Mouse (Mus musculus): ENCODE measurements around the gene Pcyt1a. TPM values are rescaled to one million over a fixed set of nuclear protein-coding genes. Genes with fewer than 3 reads are reported as not detected.

Pcyt1a gene
- polyA plus RNA-seq, 2 experiments: 23.4 to 45.9 TPM

DNA sequence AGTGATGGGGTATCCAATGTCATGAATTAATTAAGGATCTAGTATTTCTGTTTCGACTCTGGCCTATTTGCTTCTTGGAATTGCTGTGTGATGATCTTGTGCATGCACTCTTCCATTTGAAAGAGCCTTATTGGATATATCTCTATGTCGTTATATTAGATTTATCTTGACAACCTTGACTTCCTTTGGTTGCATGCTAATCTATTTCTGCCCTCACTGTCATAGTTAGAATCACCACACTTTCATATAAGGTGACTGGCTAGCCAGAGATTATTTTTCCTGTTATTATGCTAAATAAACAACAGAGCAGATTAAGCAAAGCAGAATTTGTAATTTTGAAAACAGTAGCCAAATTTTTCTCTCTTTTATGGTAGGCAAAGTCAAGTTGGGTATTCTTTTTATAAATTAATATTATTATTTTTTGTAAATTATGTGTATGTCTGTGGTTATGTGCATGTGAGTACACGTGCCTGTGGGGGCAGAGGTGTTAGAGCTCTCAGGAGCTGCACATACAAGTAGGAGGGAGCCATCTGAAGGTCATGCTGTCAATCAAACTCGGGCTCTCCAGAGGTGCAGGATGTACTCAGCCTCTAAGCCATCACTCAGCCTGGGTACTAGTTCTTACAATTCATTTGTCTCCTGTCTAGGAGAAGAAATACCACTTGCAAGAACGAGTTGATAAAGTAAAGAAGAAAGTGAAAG, 38.8 kb downstream of the Pcyt1a start:
- no peak overlapping the region for H3K4me3 ChIP-seq (replicated peaks; ENCODE audit: low read length)
- TF ChIP-seq POLR2A (IDR thresholded peaks at IDR 0.05; ENCODE audit: borderline replicate concordance, extremely low read depth, insufficient read depth, insufficient read length): no peak
- no peak overlapping the region for H3K4me2 ChIP-seq (replicated peaks; ENCODE audit: low read depth, low read length, severe bottlenecking)
- no peaks in the 10 kb centered on the region for H3K4me1 ChIP-seq (ENCODE audit: control insufficient read depth, insufficient read depth, low read length)
- ATAC-seq (ENCODE audit: low FRiP score, low read depth) (no peak), DNase-seq (ENCODE audit: low spot score) (no peak)
- WGBS: 85% methylated on average over 5 of the region's 5 CpGs
- H3K9me3 ChIP-seq (ENCODE audit: control insufficient read depth, low read length): no peaks in the 10 kb centered on the region
- no peaks in the 10 kb centered on the region for H3K27me3 ChIP-seq (ENCODE audit: control insufficient read depth, insufficient read depth, low read length)
- H3K36me3 ChIP-seq (ENCODE audit: control insufficient read depth, insufficient read depth, low read length): peaks cover 50% of the 10 kb centered on the region
- H3K9ac ChIP-seq (ENCODE audit: low read depth, low read length, severe bottlenecking): no peak overlapping the region
- no peak overlapping the region for H3K27ac ChIP-seq (replicated peaks; ENCODE audit: low read depth, low read length)

DNA sequence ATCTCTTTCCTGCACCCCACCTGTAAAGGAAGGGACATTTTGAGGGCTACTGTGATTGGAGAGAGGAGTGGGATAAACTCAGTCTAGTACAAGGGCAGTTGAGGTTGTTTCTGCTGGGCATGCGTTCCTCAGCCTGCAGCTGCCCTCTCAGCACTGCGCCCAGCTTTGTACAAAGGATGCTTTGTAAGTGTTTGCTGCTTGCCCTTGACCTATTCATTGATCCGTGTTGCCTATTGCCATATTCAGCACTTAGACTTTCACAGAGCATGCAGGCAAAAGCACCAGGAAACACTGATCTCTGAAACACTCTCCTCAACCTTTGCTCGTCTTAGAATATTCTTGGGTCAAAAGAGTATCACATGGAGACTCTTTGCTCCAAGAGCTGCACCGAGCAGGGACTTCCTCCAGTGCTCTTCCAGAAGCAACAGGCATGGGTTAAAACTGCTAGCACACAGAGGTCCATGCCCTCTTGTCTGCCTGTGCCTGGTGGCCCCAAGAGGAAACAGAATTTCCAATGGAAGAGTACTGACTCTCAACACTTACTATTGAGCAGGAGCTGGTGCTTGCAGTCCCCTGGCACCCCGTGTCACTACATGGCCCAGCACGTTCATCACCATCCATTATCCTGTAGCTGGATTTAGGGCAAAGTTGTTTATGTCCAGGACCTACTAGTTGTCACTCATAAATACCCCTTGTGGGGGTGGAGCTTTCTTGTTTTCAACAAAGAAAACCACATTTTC, 41.7 kb downstream of the Pcyt1a start:
- Histone ChIP-seq H3K27ac (replicated peaks; ENCODE audit: low read depth, low read length) (no peak overlapping the region), H3K4me3 (replicated peaks; ENCODE audit: low read length) (no peak overlapping the region), H3K36me3 (ENCODE audit: control insufficient read depth, insufficient read depth, low read length) (peaks cover 36% of the 10 kb centered on the region), H3K4me1 (ENCODE audit: control insufficient read depth, insufficient read depth, low read length) (no peaks in the 10 kb centered on the region), H3K9ac (ENCODE audit: low read depth, low read length, severe bottlenecking) (no peak overlapping the region), H3K4me2 (replicated peaks; ENCODE audit: low read depth, low read length, severe bottlenecking) (no peak overlapping the region), H3K27me3 (ENCODE audit: control insufficient read depth, insufficient read depth, low read length) (no peaks in the 10 kb centered on the region), H3K9me3 (ENCODE audit: control insufficient read depth, low read length) (no peaks in the 10 kb centered on the region)
- TF ChIP-seq POLR2A (IDR thresholded peaks at IDR 0.05; ENCODE audit: borderline replicate concordance, extremely low read depth, insufficient read depth, insufficient read length): no peak
- 93% methylated on average over 7 of the region's 7 CpGs for WGBS
- ATAC-seq (ENCODE audit: low FRiP score, low read depth) (no peak), DNase-seq (ENCODE audit: low spot score) (no peak)

DNA sequence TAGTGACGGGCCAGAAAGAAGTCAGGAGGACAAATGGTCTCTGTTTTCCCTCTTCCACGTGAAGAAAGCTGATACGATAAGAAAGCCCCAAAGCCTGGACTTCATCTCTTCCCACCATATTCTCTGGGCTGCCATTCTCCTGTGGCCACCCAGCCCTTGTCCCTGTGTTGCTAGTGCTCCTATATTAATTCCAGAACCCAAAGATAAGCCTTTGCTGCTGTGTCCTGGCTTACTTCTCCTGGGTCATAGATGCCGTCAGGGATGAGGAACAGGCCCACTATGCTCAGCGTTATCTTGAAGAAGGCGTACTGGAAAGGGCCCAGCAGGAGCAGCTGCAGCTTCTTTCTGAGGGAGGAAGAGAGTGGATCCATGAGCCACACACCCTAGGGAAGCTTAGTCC, 46.6 kb downstream of the Pcyt1a start:
- Histone ChIP-seq H3K9me3 (ENCODE audit: control insufficient read depth, low read length) (no peaks in the 10 kb centered on the region), H3K9ac (ENCODE audit: low read depth, low read length, severe bottlenecking) (no peak overlapping the region), H3K36me3 (ENCODE audit: control insufficient read depth, insufficient read depth, low read length) (no peaks in the 10 kb centered on the region), H3K27ac (replicated peaks; ENCODE audit: low read depth, low read length) (no peak overlapping the region), H3K4me3 (replicated peaks; ENCODE audit: low read length) (no peak overlapping the region), H3K4me1 (ENCODE audit: control insufficient read depth, insufficient read depth, low read length) (no peaks in the 10 kb centered on the region), H3K27me3 (ENCODE audit: control insufficient read depth, insufficient read depth, low read length) (no peaks in the 10 kb centered on the region), H3K4me2 (replicated peaks; ENCODE audit: low read depth, low read length, severe bottlenecking) (no peak overlapping the region)
- WGBS: 81% methylated on average over 6 of the region's 6 CpGs
- DNase-seq (ENCODE audit: low spot score): no peak
- TF ChIP-seq POLR2A (IDR thresholded peaks at IDR 0.05; ENCODE audit: borderline replicate concordance, extremely low read depth, insufficient read depth, insufficient read length): no peak
- no peak for ATAC-seq (ENCODE audit: low FRiP score, low read depth)

DNA sequence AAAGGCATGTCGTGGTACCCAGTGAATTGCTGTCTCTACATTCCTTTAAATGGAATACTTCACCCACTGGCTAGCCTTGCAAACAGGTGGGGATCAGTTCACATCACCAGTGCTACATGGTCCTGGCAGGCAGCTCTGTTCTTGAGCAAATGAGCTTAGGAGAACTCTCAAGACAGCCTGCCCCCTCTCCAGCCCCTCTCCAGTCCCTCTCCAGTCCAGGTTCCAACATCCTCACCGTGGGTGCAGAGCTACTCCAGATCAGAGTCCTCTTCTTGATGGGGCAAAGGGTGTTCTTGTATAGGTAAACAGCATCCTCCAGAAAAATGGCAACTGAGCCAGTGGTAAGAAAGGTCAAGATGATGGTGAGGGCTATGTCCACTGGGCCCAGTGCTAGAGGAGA, 48.7 kb downstream of the Pcyt1a start:
- ATAC-seq (ENCODE audit: low FRiP score, low read depth): no peak
- Histone ChIP-seq H3K4me1 (ENCODE audit: control insufficient read depth, insufficient read depth, low read length) (no peaks in the 10 kb centered on the region), H3K27me3 (ENCODE audit: control insufficient read depth, insufficient read depth, low read length) (no peaks in the 10 kb centered on the region), H3K9me3 (ENCODE audit: control insufficient read depth, low read length) (no peaks in the 10 kb centered on the region), H3K9ac (ENCODE audit: low read depth, low read length, severe bottlenecking) (no peak overlapping the region), H3K27ac (replicated peaks; ENCODE audit: low read depth, low read length) (no peak overlapping the region), H3K36me3 (ENCODE audit: control insufficient read depth, insufficient read depth, low read length) (no peaks in the 10 kb centered on the region), H3K4me3 (replicated peaks; ENCODE audit: low read length) (no peak overlapping the region), H3K4me2 (replicated peaks; ENCODE audit: low read depth, low read length, severe bottlenecking) (no peak overlapping the region)
- TF ChIP-seq POLR2A (IDR thresholded peaks at IDR 0.05; ENCODE audit: borderline replicate concordance, extremely low read depth, insufficient read depth, insufficient read length): no peak
- no peak for DNase-seq (ENCODE audit: low spot score)
- 81% methylated on average over 2 of the region's 2 CpGs for whole genome bisulfite sequencing

DNA sequence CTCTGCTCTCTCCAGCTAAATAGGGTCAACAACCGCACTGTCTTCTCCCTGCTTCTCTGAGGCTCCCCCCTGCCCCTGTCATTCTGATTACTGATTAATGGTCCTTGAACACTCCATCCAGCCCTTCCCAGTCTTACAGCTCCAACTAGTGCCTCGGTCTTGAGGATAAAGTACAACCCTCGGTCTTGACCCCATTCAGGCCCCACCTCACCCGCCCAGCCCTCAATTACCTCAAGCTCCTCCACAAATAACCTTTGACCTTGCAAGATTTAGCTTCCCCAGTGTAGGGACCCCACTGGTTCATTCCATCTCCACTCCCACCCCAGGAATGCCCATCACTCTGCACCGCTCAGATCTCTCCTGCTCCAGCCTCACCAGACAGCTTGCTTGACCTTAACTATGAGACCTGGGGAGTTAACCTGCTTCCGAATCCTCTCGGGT, 53.7 kb downstream of the Pcyt1a start:
- Histone ChIP-seq H3K9me3 (ENCODE audit: control insufficient read depth, low read length) (no peaks in the 10 kb centered on the region), H3K36me3 (ENCODE audit: control insufficient read depth, insufficient read depth, low read length) (no peaks in the 10 kb centered on the region), H3K27me3 (ENCODE audit: control insufficient read depth, insufficient read depth, low read length) (no peaks in the 10 kb centered on the region), H3K4me3 (replicated peaks; ENCODE audit: low read length) (no peak overlapping the region), H3K4me2 (replicated peaks; ENCODE audit: low read depth, low read length, severe bottlenecking) (no peak overlapping the region), H3K27ac (replicated peaks; ENCODE audit: low read depth, low read length) (no peak overlapping the region), H3K4me1 (ENCODE audit: control insufficient read depth, insufficient read depth, low read length) (no peaks in the 10 kb centered on the region), H3K9ac (ENCODE audit: low read depth, low read length, severe bottlenecking) (no peak overlapping the region)
- no peak for TF ChIP-seq POLR2A (IDR thresholded peaks at IDR 0.05; ENCODE audit: borderline replicate concordance, extremely low read depth, insufficient read depth, insufficient read length)
- 36% methylated on average over 7 of the region's 7 CpGs for WGBS
- DNase-seq (ENCODE audit: low spot score): no peak
- ATAC-seq (ENCODE audit: low FRiP score, low read depth): no peak
